Mouse (Mus musculus): ENCODE results near the gene Cd248.

- TF ChIP-seq EP300 (IDR thresholded peaks at IDR 0.05; ENCODE audit: insufficient read depth, low read depth, low read length) = no peak
- no peak for TF ChIP-seq POLR2A (IDR thresholded peaks at IDR 0.05; ENCODE audit: insufficient read depth, low read length)
- TF ChIP-seq CTCF (IDR thresholded peaks at IDR 0.05; ENCODE audit: low read depth, low read length) = no peak
Measured at GRCm38 (mm10) chr19:5026111-5026510, 41.8 kb upstream of the Cd248 start.

All from ES-Bruce4 (cell line).